Mouse (Mus musculus) myocyte (in vitro differentiated cells): ENCODE measurements at regions not wholly inside any gene's neighbourhood (a gene's known extent, or its start where the extent isn't known, plus 50 kb on each side); places are given as distances from the start of the nearest gene placed in this dataset.

Source experiments
- E2F4 ChIP-seq: IDR thresholded peaks from one replicate; pipeline ENCODE4 v1.6.1; 2011; ENCODE audit warnings: mild to moderate bottlenecking, control low read depth, moderate library complexity; ENCODE audit not compliant: insufficient read depth
- POLR2A ChIP-seq: IDR thresholded peaks from one replicate; pipeline ENCODE4 v1.6.1; 2011; ENCODE audit warnings: low read depth, mild to moderate bottlenecking, control low read depth, moderate library complexity; ENCODE audit not compliant: insufficient read length
- SRF ChIP-seq: IDR thresholded peaks from one replicate; pipeline ENCODE4 v1.6.1; 2011; ENCODE audit warnings: low read depth; ENCODE audit not compliant: control insufficient read depth, insufficient read length
- TCF12 ChIP-seq: IDR thresholded peaks from one replicate; pipeline ENCODE4 v1.6.1; 2011; ENCODE audit warnings: mild to moderate bottlenecking, control low read depth; ENCODE audit not compliant: poor library complexity, insufficient read depth, severe bottlenecking

DNA sequence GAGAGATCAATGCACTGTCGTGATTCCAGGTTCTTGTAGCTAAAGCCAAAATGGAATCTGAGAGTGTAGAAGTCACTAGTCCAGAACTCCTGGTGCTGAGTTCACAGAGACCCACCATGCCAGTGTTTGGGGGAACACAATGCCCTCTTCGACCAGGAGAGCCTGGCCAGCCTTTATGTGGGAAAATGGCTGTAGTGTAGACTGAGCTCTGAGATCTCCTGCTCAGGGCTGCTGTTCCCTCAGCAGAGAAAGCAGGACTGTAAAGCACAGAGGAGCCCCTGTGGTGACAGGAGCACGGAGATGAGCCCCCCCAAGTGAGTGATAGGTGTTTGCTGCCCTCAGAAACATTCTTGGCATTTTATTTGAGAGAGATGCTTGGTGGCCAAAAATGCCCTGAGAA, 129.2 kb upstream of the Tut7 start:
- TF ChIP-seq POLR2A = no peak
- no peak for TF ChIP-seq TCF12
- TF ChIP-seq E2F4 = no peak
- no peak for TF ChIP-seq SRF
